Mouse (Mus musculus): ENCODE measurements at regions not wholly inside any gene's neighbourhood (a gene's known extent, or its start where the extent isn't known, plus 50 kb on each side); places are given as distances from the start of the nearest gene placed in this dataset.
A peak's percentile ranks its signal among the peaks of the same experiment; 100 is the strongest.
"Not testable (repeated sequence)": the region's sequence is repeated elsewhere in the genome, so short reads cannot be mapped to it uniquely, and the experiment has no call there.

DNA sequence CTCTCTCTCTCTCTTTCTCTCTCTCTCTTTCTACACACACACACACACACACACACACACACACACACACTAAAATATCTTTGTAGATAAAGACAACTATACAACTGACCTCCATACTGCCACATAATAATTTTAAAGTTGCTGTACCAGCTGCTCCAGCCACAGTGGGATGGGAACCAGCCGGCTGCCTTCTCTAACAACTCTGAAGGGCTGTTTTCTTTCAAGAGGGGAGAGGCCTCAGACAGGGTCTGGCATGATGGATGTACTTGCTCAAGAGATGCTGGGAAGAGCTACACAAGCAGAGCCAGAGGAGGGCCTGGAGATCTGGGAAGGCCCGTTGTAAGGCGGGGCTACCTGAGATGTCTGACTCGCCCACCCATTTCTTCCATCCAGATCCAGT is 88.4 kb upstream of the Sh3gl3 start:
- no peaks in the 10 kb centered on the region for H3K36me3 ChIP-seq
- H3K4me1 ChIP-seq (replicated peaks), result no peaks in the 10 kb centered on the region; the same call in 1 of the 2 replicates
- H3K4me2 ChIP-seq, result no peak overlapping the region
- 0 out of 2 replicates have a peak, but pooled peaks cover 3% of the 10 kb centered on the region for H3K27me3 ChIP-seq
- ATAC-seq (ENCODE audit: insufficient number of reproducible peaks, insufficient read depth, low FRiP score, low TSS enrichment, low read depth), result no peak
- H3K4me3 ChIP-seq (replicated peaks), result no peak overlapping the region
- no peak overlapping the region for H3K9ac ChIP-seq (replicated peaks)
- no peak overlapping the region for H3K27ac ChIP-seq
- H3K9me3 ChIP-seq, result no peaks in the 10 kb centered on the region
- WGBS, result 69% methylated on average over 4 of the region's 4 CpGs

DNA sequence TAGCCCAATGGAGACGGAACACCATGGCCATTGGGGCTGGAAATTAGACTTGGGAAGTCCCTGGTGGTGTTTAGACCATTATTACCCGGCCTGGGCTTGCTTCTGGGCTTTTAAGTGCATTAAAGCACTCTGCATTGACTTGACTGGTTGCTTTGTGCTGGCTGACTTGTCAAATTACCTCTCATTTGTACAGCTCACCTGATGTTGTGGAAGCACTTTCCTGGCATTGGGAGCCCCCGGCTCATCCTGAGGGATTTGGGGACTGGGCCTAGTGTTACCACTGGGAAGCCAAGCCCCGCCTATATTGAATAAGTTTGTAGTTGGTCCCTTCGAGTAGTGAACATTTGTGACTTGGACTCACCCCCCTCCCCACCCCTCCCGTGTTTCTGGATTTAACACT is 75.5 kb upstream of the Sh3gl3 start:
- Histone ChIP-seq H3K36me3 (no peaks in the 10 kb centered on the region), H3K27me3 (no peaks in the 10 kb centered on the region), H3K4me2 (no peak overlapping the region), H3K9ac (replicated peaks) (no peak overlapping the region), H3K4me3 (replicated peaks) (no peak overlapping the region), H3K9me3 (no peaks in the 10 kb centered on the region), H3K4me1 (replicated peaks) (no peaks in the 10 kb centered on the region), H3K27ac (no peak overlapping the region)
- ATAC-seq (ENCODE audit: insufficient number of reproducible peaks, insufficient read depth, low FRiP score, low TSS enrichment, low read depth), result no peak
- WGBS, result 70% methylated on average over 6 of the region's 6 CpGs

DNA sequence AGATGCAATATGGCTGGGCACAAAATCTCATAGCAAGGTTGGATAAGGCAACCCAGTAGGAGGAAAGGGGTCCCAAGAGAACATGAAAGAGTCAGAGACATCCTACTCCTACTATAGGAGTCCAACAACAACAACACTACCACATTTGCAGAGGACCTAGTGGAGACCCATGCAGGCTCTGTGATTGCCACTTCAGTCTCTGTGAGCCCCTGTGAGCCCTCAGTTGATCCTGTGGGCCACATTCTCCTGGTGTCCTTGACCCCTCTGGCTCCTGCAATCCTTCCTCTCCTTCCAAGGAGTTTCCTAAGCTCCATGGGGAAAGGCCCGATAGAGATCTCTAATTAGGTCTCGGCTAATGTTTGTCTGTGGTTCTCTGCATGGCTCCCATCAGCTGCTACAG is 72.3 kb upstream of the Sh3gl3 start:
- 91% methylated on average over 2 of the region's 2 CpGs for WGBS

DNA sequence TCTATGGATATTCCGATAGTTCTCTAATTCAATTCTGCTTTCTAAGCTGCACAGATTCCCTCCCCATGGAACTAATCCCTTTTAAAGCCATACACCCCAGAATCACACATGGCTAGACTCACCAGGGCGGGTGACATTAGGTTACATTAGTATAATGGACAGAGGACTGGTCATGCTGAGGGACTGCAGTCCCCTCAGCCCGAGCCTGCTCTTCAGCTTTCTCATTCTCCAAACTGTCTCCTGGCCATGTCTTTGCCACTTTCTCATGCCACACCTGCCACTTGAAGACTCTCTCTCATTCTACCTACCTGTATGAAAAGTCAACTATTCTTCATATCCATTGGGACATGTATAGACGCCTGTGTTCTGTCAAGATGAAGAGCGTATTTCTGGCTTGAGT is 68.0 kb upstream of the Sh3gl3 start:
- Histone ChIP-seq H3K4me3 (replicated peaks) (no peak overlapping the region), H3K36me3 (no peaks in the 10 kb centered on the region), H3K27ac (no peak overlapping the region), H3K4me2 (no peak overlapping the region), H3K4me1 (replicated peaks) (peaks cover 22% of the 10 kb centered on the region), H3K9me3 (no peaks in the 10 kb centered on the region), H3K27me3 (no peaks in the 10 kb centered on the region), H3K9ac (replicated peaks) (no peak overlapping the region)
- no peak for ATAC-seq (ENCODE audit: insufficient number of reproducible peaks, insufficient read depth, low FRiP score, low TSS enrichment, low read depth)
- 85% methylated on average over 5 of the region's 5 CpGs for WGBS

More for the DNA sequence above, 72.3 kb upstream of the Sh3gl3 start:
- Histone ChIP-seq H3K27me3 (no peaks in the 10 kb centered on the region), H3K9me3 (no peaks in the 10 kb centered on the region), H3K9ac (replicated peaks) (no peak overlapping the region), H3K4me2 (no peak overlapping the region), H3K4me1 (replicated peaks) (peaks cover 6% of the 10 kb centered on the region; the same call in 1 of the 2 replicates), H3K27ac (no peak overlapping the region), H3K4me3 (replicated peaks) (no peak overlapping the region), H3K36me3 (no peaks in the 10 kb centered on the region)
- no peak for ATAC-seq (ENCODE audit: insufficient number of reproducible peaks, insufficient read depth, low FRiP score, low TSS enrichment, low read depth)

DNA sequence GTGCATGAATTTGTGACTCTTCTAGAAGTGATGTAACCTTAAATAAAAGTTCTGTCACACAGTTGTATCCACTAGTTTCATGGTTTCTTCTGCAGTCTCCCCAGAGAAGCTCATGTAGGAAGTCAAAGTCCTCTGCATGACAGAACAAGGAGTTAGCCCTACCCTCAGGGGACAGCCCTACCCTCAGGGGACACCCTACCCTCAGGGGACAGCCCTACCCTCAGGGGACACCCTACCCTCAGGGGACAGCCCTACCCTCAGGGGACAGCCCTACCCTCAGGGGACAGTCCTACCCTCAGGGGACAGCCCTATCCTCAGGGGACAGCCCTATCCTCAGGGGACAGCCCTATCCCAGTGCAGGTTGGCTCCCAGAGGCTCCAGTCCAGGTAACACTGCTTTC is 64.5 kb upstream of the Sh3gl3 start:
- Histone ChIP-seq H3K27ac (peak overlapping the region; percentile 37; the same call in 1 of the 2 replicates), H3K4me1 (replicated peaks) (peaks cover 21% of the 10 kb centered on the region), H3K4me2 (peak overlapping the region; percentile 26; the same call in 1 of the 2 replicates)
- not testable (repeated sequence) for H3K36me3 ChIP-seq; ATAC-seq (ENCODE audit: insufficient number of reproducible peaks, insufficient read depth, low FRiP score, low TSS enrichment, low read depth); H3K9ac ChIP-seq (replicated peaks); H3K9me3 ChIP-seq; H3K4me3 ChIP-seq (replicated peaks); H3K27me3 ChIP-seq

DNA sequence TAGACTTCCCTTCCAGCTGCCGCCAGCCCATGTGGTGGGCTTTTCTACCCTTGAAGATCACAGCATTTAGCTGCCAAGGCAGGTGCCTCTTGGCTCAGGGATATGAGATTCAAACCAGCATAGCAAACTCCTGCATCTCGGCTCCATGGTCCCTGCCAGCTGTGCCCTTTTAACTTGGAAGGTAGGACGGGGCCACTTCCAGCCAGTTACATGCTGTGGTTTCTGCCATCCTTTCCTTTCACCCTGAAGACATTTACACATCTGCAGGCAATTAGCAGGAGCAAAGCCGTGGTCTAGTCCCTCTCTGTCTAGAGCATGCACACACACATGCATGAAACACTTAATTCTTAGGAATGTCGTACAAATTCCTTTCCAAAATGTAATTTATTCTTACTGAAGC is 64.1 kb upstream of the Sh3gl3 start:
- Histone ChIP-seq H3K4me2 (peak overlapping the region; percentile 26; the same call in 1 of the 2 replicates), H3K27ac (peak overlapping the region; percentile 37; the same call in 1 of the 2 replicates)

DNA sequence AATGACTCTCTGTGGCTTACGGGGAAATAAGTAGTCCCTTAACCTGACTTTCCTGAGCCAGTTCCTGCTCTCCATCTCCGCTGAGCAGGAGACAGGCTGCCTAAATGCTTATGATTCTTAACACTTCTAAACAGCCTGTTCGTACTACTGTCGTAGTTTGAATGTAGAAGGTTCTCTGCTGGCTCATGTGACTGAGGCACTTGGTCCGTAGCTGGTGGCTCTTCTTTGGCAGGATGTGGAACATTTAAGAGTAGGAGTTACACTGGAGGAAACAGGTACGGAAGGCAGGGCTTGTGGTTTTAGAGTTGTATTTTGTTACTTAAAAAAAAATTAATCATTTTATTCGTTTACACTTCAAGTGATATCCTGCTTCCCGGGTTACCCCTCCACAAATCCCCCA is 63.7 kb upstream of the Sh3gl3 start:
- WGBS, result 44% methylated on average over 8 of the region's 8 CpGs
- Histone ChIP-seq H3K9ac (replicated peaks) (no peak overlapping the region), H3K4me2 (peak overlapping the region; percentile 26; the same call in 1 of the 2 replicates), H3K36me3 (no peaks in the 10 kb centered on the region), H3K27ac (0 out of 2 replicates have a peak overlapping the region, but pooled peaks have one; percentile 32), H3K9me3 (no peaks in the 10 kb centered on the region), H3K4me3 (replicated peaks) (no peak overlapping the region), H3K27me3 (no peaks in the 10 kb centered on the region), H3K4me1 (replicated peaks) (peaks cover 26% of the 10 kb centered on the region)
- ATAC-seq (ENCODE audit: insufficient number of reproducible peaks, insufficient read depth, low FRiP score, low TSS enrichment, low read depth), result 0 out of 2 replicates have a peak, but pooled peaks have one; percentile 31

More for the DNA sequence above, 64.1 kb upstream of the Sh3gl3 start:
- peaks cover 22% of the 10 kb centered on the region for H3K4me1 ChIP-seq (replicated peaks)
- H3K27me3 ChIP-seq, result no peaks in the 10 kb centered on the region
- H3K36me3 ChIP-seq, result no peaks in the 10 kb centered on the region
- H3K4me3 ChIP-seq (replicated peaks), result no peak overlapping the region
- peak; percentile 52; the same call in 1 of the 2 replicates for ATAC-seq (ENCODE audit: insufficient number of reproducible peaks, insufficient read depth, low FRiP score, low TSS enrichment, low read depth)
- H3K9ac ChIP-seq (replicated peaks), result no peak overlapping the region
- H3K9me3 ChIP-seq, result no peaks in the 10 kb centered on the region
- 13% methylated on average over 5 of the region's 5 CpGs for WGBS

DNA sequence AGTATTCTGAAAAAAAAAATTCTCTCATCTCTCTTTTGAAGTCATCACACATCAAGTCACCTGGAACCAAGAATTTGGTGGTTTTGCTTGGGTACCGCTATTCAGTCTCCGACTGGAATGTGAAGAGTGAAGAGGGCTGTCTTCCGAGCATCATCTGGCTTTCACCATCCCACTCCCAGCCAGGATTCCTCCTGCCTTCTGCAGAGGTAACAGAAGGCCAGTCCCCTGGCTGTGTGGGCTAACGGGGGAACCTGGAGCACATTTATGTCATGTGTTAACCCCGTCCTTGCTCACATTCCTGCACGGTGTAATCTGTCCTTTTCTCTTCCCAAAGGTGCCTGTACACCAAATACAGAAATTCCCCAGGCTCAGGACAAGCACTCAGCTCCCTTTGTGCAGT is 61.6 kb upstream of the Sh3gl3 start:
- peaks cover 30% of the 10 kb centered on the region for H3K4me1 ChIP-seq (replicated peaks)
- no peak for ATAC-seq (ENCODE audit: insufficient number of reproducible peaks, insufficient read depth, low FRiP score, low TSS enrichment, low read depth)
- 50% methylated on average over 6 of the region's 6 CpGs for WGBS
- no peak overlapping the region for H3K4me2 ChIP-seq
- H3K27me3 ChIP-seq, result no peaks in the 10 kb centered on the region
- no peaks in the 10 kb centered on the region for H3K9me3 ChIP-seq
- no peaks in the 10 kb centered on the region for H3K36me3 ChIP-seq
- H3K4me3 ChIP-seq (replicated peaks), result no peak overlapping the region
- no peak overlapping the region for H3K9ac ChIP-seq (replicated peaks)
- H3K27ac ChIP-seq, result no peak overlapping the region

DNA sequence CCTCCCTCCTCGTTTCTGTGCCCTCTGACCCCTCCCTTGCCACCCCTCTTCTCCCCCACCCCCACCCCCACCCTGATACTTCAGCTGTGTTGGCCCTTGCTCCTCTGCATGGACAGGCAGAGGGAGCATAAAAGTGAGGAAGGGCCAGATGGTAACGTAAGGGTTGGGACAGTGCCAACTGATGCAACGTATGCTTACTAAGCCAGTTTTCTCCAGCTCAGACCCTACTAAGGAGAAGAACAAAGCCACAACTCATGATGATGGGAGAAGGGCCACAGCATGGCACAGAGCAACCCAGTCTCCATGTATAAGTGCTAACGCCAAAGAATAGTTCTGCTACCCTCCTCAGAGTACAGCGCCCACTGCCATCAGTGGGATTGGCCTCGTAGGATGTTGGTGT is 58.0 kb upstream of the Sh3gl3 start:
- Histone ChIP-seq H3K27me3 (no peaks in the 10 kb centered on the region; the same call in 1 of the 2 replicates), H3K4me3 (replicated peaks) (no peak overlapping the region), H3K36me3 (no peaks in the 10 kb centered on the region), H3K9ac (replicated peaks) (no peak overlapping the region), H3K4me1 (replicated peaks) (peaks cover 13% of the 10 kb centered on the region; the same call in 1 of the 2 replicates), H3K9me3 (no peaks in the 10 kb centered on the region), H3K27ac (no peak overlapping the region), H3K4me2 (no peak overlapping the region)
- 82% methylated on average over 6 of the region's 6 CpGs for WGBS
- ATAC-seq (ENCODE audit: insufficient number of reproducible peaks, insufficient read depth, low FRiP score, low TSS enrichment, low read depth), result no peak; the same call in 1 of the 2 replicates

DNA sequence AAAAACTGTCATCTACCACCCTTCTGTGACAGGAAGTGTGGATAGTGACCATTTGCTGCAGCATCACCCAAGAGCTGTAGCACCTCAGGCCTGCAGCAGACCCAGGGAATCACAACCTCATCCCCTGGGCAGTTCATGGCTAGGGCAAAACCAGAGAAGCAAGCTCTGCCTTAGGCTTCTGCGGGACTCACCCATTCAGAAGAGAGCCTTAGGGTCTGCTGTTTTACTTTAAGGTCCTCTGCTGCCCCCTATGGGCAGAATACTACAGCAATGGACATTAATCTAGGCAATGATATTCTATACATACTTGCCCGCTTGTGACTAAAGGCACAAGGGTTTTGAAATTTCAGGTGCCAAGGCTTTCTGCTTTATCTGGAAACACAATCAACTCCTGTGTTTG is 54.4 kb upstream of the Sh3gl3 start:
- H3K9ac ChIP-seq (replicated peaks), result no peak overlapping the region
- H3K27me3 ChIP-seq, result no peaks in the 10 kb centered on the region; the same call in 1 of the 2 replicates
- H3K27ac ChIP-seq, result no peak overlapping the region
- H3K4me2 ChIP-seq, result no peak overlapping the region
- peaks cover 9% of the 10 kb centered on the region; the same call in 1 of the 2 replicates for H3K4me1 ChIP-seq (replicated peaks)
- H3K9me3 ChIP-seq, result no peaks in the 10 kb centered on the region
- H3K36me3 ChIP-seq, result no peaks in the 10 kb centered on the region
- no peak overlapping the region for H3K4me3 ChIP-seq (replicated peaks)
- ATAC-seq (ENCODE audit: insufficient number of reproducible peaks, insufficient read depth, low FRiP score, low TSS enrichment, low read depth), result 0 out of 2 replicates have a peak, but pooled peaks have one; percentile 34
- 7% methylated on average over 2 of the region's 2 CpGs for WGBS

DNA sequence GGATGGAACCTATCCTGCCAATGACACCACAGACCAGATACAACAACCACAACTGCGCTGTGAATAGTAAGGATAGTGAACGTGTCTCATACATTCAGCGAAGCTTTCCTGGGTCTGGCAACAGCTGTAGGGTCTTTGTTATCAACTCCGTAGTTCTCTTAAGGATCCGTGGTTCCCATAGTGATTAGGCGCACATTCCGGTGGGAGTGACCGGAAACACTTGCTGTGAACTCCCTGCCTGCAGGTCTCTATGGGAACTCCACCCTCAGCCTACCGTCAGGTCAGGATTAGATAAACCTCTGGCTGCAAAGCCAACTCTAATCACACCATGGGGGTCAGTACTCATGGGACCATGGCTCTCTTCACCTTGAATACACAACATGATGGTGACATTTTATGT is 53.8 kb upstream of the Sh3gl3 start:
- no peak for ATAC-seq (ENCODE audit: insufficient number of reproducible peaks, insufficient read depth, low FRiP score, low TSS enrichment, low read depth)
- Histone ChIP-seq H3K4me2 (no peak overlapping the region), H3K9me3 (no peaks in the 10 kb centered on the region), H3K4me1 (replicated peaks) (peaks cover 5% of the 10 kb centered on the region; the same call in 1 of the 2 replicates), H3K36me3 (no peaks in the 10 kb centered on the region), H3K9ac (replicated peaks) (no peak overlapping the region), H3K27ac (no peak overlapping the region), H3K4me3 (replicated peaks) (no peak overlapping the region), H3K27me3 (no peaks in the 10 kb centered on the region; the same call in 1 of the 2 replicates)
- WGBS, result 65% methylated on average over 9 of the region's 9 CpGs

DNA sequence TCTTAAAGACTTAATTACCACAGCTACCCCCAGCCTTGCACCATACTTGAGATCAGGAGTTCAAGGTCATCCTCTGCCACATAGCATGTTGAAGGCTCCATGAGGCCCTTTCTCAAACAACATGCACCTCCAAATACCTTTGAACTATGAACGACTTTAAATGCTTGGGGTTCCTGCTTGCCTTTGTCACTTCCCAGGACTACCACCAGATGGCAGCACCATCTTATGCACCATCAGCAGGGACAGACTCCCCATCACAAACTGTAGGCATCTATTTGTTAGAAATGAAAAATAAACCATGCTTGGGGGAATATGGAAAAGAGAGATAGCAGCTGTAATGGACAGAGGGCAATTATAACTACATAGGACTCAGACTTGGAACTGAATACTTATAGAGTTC is 51.9 kb upstream of the Sh3gl3 start:
- no peak for ATAC-seq (ENCODE audit: insufficient number of reproducible peaks, insufficient read depth, low FRiP score, low TSS enrichment, low read depth)
- WGBS, result 5% methylated on average over 1 of the region's 1 CpGs
- no peaks in the 10 kb centered on the region for H3K36me3 ChIP-seq

More for the DNA sequence above, 51.9 kb upstream of the Sh3gl3 start:
- H3K9me3 ChIP-seq, result no peaks in the 10 kb centered on the region
- H3K27ac ChIP-seq, result no peak overlapping the region
- H3K27me3 ChIP-seq, result no peaks in the 10 kb centered on the region; the same call in 1 of the 2 replicates
- no peak overlapping the region for H3K9ac ChIP-seq (replicated peaks)
- H3K4me2 ChIP-seq, result no peak overlapping the region
- H3K4me3 ChIP-seq (replicated peaks), result no peak overlapping the region
- no peaks in the 10 kb centered on the region for H3K4me1 ChIP-seq (replicated peaks)
